Mouse (Mus musculus): ENCODE data around the gene Pigl. TPM values are rescaled to one million over a fixed set of nuclear protein-coding genes. Genes with fewer than 3 reads are reported as not detected.
"Not testable (repeated sequence)": the region's sequence is repeated elsewhere in the genome, so short reads cannot be mapped to it uniquely, and the experiment has no call there.

Pigl gene
- polyA plus RNA-seq, 1 experiment from 2014 or later, result 9.8 TPM

GRCm38 (mm10) chr11:62456021-62456482 lies 2.2 kb upstream of the Pigl start:
- peak overlapping the region; percentile 98 for H3K27ac ChIP-seq (replicated peaks)
- WGBS, result 4% methylated on average over 3 of the region's 3 CpGs

GRCm38 (mm10) chr11:62456483-62457172 lies 1.6 kb upstream of the Pigl start:
- H3K4me2 ChIP-seq, result peak overlapping the region; percentile 95
- H3K36me3 ChIP-seq, result no peaks in the 10 kb centered on the region
- no peaks in the 10 kb centered on the region for H3K9me3 ChIP-seq (replicated peaks)
- H3K4me1 ChIP-seq, result peaks cover 27% of the 10 kb centered on the region
- H3K9ac ChIP-seq (replicated peaks), result peak overlapping the region; percentile 98
- under 1% methylated on average over 41 of the region's 42 CpGs for WGBS
- peak; percentile 67 for ATAC-seq (ENCODE audit: low FRiP score)
- H3K4me3 ChIP-seq (replicated peaks), result peak overlapping the region; percentile 94
- H3K27ac ChIP-seq (replicated peaks), result peak overlapping the region; percentile 98
- no peaks in the 10 kb centered on the region for H3K27me3 ChIP-seq (replicated peaks)

More at GRCm38 (mm10) chr11:62456021-62456482, 2.2 kb upstream of the Pigl start:
- no peak for ATAC-seq (ENCODE audit: low FRiP score)
- Histone ChIP-seq H3K36me3 (no peaks in the 10 kb centered on the region), H3K9ac (replicated peaks) (peak overlapping the region; percentile 98), H3K9me3 (replicated peaks) (no peaks in the 10 kb centered on the region), H3K4me3 (replicated peaks) (peak overlapping the region; percentile 94), H3K4me1 (peaks cover 27% of the 10 kb centered on the region), H3K27me3 (replicated peaks) (no peaks in the 10 kb centered on the region), H3K4me2 (peak overlapping the region; percentile 95)

DNA sequence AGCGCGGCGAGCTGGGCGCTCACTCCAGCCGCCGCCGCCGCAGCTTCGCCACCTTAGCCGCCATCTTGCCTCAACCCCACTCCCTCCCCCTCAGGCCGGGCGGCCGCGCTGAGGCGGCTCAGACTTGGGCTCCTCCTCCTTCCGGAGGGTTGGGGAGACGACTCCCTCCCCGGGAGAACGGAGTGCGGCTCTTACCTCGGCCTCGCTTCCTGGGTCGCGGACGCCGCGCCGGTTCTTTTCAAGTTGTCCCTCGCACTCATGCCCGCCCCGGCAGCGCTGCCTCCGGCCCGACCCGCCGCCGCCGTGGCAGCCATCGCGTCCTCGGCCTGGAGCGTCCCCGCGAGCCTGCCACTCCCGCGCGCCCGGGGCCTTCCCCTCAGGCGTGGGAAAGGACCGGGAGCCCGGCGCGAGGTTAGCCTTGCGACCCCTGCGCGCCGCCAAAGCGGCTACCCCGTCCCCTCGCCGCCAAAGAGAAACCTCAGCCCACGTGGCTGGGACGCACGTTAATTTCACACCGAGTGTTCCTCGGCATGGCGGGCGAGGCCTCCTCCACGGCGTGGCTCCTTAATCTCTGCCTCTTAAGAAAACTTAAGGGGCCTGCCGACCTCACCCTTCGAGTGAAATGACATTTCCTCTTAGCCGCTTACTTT lies 894 bp upstream of the Pigl start:
- under 1% methylated on average over 42 of the region's 73 CpGs for WGBS
- peak overlapping the region; percentile 95 for H3K4me2 ChIP-seq
- ATAC-seq (ENCODE audit: low FRiP score), result peak; percentile 95
- H3K4me1 ChIP-seq, result peaks cover 27% of the 10 kb centered on the region
- H3K36me3 ChIP-seq, result no peaks in the 10 kb centered on the region
- H3K9ac ChIP-seq (replicated peaks), result peak overlapping the region; percentile 98
- H3K27ac ChIP-seq (replicated peaks), result peak overlapping the region; percentile 98
- H3K4me3 ChIP-seq (replicated peaks), result peak overlapping the region; percentile 94
- H3K9me3 ChIP-seq (replicated peaks), result no peaks in the 10 kb centered on the region
- no peaks in the 10 kb centered on the region for H3K27me3 ChIP-seq (replicated peaks)

DNA sequence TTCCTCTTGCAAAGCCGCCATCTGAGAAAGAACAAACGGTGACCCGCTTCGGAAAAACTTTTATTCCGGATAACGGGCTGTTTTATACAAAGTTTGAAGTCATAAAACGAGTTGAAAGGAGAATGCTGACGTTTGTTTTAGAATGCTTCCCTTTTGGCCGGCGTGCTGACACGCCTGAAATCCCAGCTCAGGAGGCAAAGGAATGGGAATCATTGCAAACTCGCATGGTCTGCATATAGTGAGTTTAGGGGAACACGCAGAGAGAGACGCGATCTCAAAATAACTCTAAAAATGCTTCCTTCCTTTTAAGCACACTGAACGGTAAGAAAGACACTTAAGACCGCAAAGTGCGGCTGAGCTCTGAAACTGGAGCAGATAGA lies 379 bp upstream of the Pigl start:
- peak overlapping the region; percentile 98 for H3K9ac ChIP-seq (replicated peaks)
- WGBS, result under 1% methylated on average over 18 of the region's 18 CpGs
- no peaks in the 10 kb centered on the region for H3K9me3 ChIP-seq (replicated peaks)
- no peak for ATAC-seq (ENCODE audit: low FRiP score)
- no peaks in the 10 kb centered on the region for H3K27me3 ChIP-seq (replicated peaks)
- H3K4me3 ChIP-seq (replicated peaks), result peak overlapping the region; percentile 94
- peak overlapping the region; percentile 98 for H3K27ac ChIP-seq (replicated peaks)
- H3K4me2 ChIP-seq, result peak overlapping the region; percentile 95
- H3K4me1 ChIP-seq, result peaks cover 27% of the 10 kb centered on the region
- H3K36me3 ChIP-seq, result no peaks in the 10 kb centered on the region

GRCm38 (mm10) chr11:62458780-62459179 lies 520 bp downstream of the Pigl start:
- no peaks in the 10 kb centered on the region for H3K9me3 ChIP-seq (replicated peaks)
- ATAC-seq (ENCODE audit: low FRiP score), result no peak
- WGBS, result 1% methylated on average over 9 of the region's 9 CpGs
- peaks cover 25% of the 10 kb centered on the region for H3K4me1 ChIP-seq
- H3K4me3 ChIP-seq (replicated peaks), result peak overlapping the region; percentile 94
- H3K27me3 ChIP-seq (replicated peaks), result no peaks in the 10 kb centered on the region
- H3K9ac ChIP-seq (replicated peaks), result peak overlapping the region; percentile 98
- H3K27ac ChIP-seq (replicated peaks), result peak overlapping the region; percentile 98
- peak overlapping the region; percentile 95 for H3K4me2 ChIP-seq
- H3K36me3 ChIP-seq, result no peaks in the 10 kb centered on the region

DNA sequence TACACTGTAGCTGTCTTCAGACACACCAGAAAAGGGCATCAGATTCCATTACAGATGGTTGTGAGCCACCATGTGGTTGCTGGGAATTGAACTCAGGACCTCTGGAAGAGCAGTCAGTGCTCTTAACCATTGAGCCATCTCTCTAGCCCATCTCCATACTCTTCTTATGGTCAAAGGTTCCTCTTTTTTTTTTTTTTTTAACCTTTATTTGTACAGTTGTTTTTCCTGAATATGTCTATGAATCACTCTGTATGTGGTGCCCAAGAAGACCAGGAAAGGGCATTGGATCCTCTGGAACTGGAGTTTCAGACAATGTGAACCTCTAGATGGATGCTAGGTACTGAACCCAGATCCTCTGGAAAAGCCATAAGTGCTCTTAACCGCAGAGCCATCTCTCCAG lies 4.3 kb downstream of the Pigl start:
- H3K4me2 ChIP-seq; H3K9me3 ChIP-seq (replicated peaks); H3K9ac ChIP-seq (replicated peaks); ATAC-seq (ENCODE audit: low FRiP score); H3K4me3 ChIP-seq (replicated peaks); H3K36me3 ChIP-seq; H3K27me3 ChIP-seq (replicated peaks); H3K27ac ChIP-seq (replicated peaks): not testable (repeated sequence)
- 90% methylated on average over 1 of the region's 1 CpGs for WGBS
- H3K4me1 ChIP-seq, result peaks cover 13% of the 10 kb centered on the region

GRCm38 (mm10) chr11:62463225-62463915 lies 5.1 kb downstream of the Pigl start:
- Histone ChIP-seq H3K36me3 (no peaks in the 10 kb centered on the region), H3K27me3 (replicated peaks) (no peaks in the 10 kb centered on the region), H3K9ac (replicated peaks) (no peak overlapping the region), H3K9me3 (replicated peaks) (no peaks in the 10 kb centered on the region), H3K4me2 (no peak overlapping the region), H3K4me3 (replicated peaks) (no peak overlapping the region), H3K27ac (replicated peaks) (no peak overlapping the region), H3K4me1 (peaks cover 13% of the 10 kb centered on the region)
- ATAC-seq (ENCODE audit: low FRiP score), result no peak
- WGBS, result 67% methylated on average over 2 of the region's 2 CpGs

DNA sequence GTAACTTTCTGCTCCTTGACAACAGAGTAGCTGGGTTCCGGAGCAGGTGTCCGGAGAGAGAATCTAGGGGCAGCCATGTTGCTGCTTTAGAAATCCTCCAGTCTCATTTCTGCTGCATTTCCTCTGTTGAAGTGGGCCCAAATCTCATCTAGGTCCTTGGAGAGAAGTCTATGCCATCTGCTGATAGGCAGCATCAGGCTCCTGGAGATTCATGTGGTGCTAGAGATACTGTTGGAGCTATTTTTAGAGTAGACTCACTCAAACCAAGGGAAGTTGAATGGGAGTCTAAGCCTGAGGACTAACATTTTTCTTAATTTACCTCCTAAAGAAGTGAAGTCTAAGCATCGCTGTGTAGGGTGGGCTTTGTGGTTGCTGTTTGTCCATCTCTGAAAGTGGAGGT lies 6.4 kb downstream of the Pigl start:
- no peaks in the 10 kb centered on the region for H3K27me3 ChIP-seq (replicated peaks)
- H3K4me2 ChIP-seq, result no peak overlapping the region
- no peak overlapping the region for H3K4me3 ChIP-seq (replicated peaks)
- no peak for ATAC-seq (ENCODE audit: low FRiP score)
- H3K4me1 ChIP-seq, result peaks cover 3% of the 10 kb centered on the region
- no peaks in the 10 kb centered on the region for H3K9me3 ChIP-seq (replicated peaks)
- no peak overlapping the region for H3K27ac ChIP-seq (replicated peaks)
- WGBS, result 96% methylated on average over 3 of the region's 3 CpGs
- H3K9ac ChIP-seq (replicated peaks), result no peak overlapping the region
- H3K36me3 ChIP-seq, result no peaks in the 10 kb centered on the region

DNA sequence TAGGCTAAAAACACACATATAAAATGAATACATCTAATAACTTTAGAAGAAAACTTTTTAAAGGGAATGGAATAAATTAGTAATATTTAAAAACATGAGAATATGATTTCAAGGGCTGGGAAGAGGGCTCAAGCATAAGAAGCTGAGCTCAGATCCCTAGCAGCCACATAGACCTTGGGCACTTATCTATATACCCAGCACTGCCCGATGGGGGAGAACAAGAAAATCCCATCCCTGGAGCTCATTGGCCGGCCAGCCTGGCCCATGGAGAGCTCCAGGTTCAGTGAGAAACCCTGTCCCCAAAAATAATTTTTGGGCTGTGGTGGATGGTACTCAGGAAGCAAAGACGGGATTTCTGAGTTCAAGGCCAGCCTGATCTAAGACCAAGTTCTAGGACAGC lies 7.6 kb downstream of the Pigl start:
- no peak for ATAC-seq (ENCODE audit: low FRiP score)
- WGBS, result 95% methylated on average over 3 of the region's 3 CpGs
- H3K27ac ChIP-seq (replicated peaks), result no peak overlapping the region

DNA sequence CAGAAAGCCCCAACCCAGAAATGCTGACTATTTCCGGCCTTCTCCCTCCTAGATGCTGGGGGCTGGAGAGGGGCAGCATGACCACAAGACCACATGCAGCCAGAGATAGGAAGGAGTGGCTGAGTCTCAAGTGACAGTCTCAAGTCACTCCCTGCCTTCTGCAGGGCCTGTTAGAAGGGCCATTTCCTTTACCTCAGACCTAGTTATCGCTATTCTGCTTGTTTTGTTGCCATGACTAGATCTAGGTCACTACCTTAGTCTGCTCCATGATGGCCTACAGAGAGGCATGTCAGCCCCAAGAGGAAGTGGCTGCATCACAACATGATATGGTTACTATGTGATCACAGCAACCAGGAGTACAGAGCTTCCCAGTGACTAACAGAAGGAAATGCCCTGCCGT lies 8.3 kb downstream of the Pigl start:
- Histone ChIP-seq H3K27me3 (replicated peaks) (no peaks in the 10 kb centered on the region), H3K9me3 (replicated peaks) (no peaks in the 10 kb centered on the region), H3K9ac (replicated peaks) (no peak overlapping the region), H3K4me2 (no peak overlapping the region), H3K4me3 (replicated peaks) (no peak overlapping the region), H3K27ac (replicated peaks) (no peak overlapping the region), H3K36me3 (no peaks in the 10 kb centered on the region), H3K4me1 (no peaks in the 10 kb centered on the region)
- 94% methylated on average over 3 of the region's 3 CpGs for WGBS
- no peak for ATAC-seq (ENCODE audit: low FRiP score)

More for the DNA sequence above, 7.6 kb downstream of the Pigl start:
- Histone ChIP-seq H3K9me3 (replicated peaks) (no peaks in the 10 kb centered on the region), H3K36me3 (no peaks in the 10 kb centered on the region), H3K9ac (replicated peaks) (no peak overlapping the region), H3K4me2 (no peak overlapping the region), H3K4me1 (no peaks in the 10 kb centered on the region), H3K4me3 (replicated peaks) (no peak overlapping the region), H3K27me3 (replicated peaks) (no peaks in the 10 kb centered on the region)

DNA sequence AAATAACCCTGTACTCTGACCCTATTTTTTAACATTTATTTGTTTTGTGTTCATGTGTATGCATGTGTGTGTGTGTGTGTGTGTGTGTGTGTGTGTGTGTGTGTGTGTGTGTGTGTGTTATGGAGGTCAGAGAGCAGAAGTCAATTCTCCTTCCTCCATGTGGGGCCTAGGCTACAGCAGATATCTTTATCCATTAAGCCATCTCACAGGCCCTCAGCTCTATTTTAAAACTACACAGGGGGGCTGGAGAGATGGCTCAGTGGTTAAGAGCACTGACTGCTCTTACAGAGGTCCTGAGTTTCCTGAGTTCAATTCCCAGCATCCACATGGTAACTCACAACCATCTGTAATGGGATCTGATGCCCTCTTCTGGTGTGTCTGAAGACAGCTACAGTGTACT lies 9.0 kb downstream of the Pigl start:
- not testable (repeated sequence) for H3K4me3 ChIP-seq (replicated peaks); H3K4me1 ChIP-seq; H3K36me3 ChIP-seq; ATAC-seq (ENCODE audit: low FRiP score); H3K9ac ChIP-seq (replicated peaks); H3K9me3 ChIP-seq (replicated peaks); H3K4me2 ChIP-seq; H3K27me3 ChIP-seq (replicated peaks); H3K27ac ChIP-seq (replicated peaks)

GRCm38 (mm10) chr11:62470451-62470850 lies 12.2 kb downstream of the Pigl start:
- 92% methylated on average over 6 of the region's 6 CpGs for WGBS
- Histone ChIP-seq H3K27ac (replicated peaks) (no peak overlapping the region), H3K27me3 (replicated peaks) (no peaks in the 10 kb centered on the region), H3K36me3 (no peaks in the 10 kb centered on the region), H3K4me1 (no peaks in the 10 kb centered on the region), H3K9ac (replicated peaks) (no peak overlapping the region), H3K9me3 (replicated peaks) (no peaks in the 10 kb centered on the region), H3K4me3 (replicated peaks) (no peak overlapping the region), H3K4me2 (no peak overlapping the region)
- ATAC-seq (ENCODE audit: low FRiP score), result no peak

Data from neural tube, embryonic 15.5 days (tissue).